In genomic region chr13:46255616-46256015, GRCm38 (mm10) we compare ENCODE assay signal across 21 mouse cellular contexts. TPM values are rescaled to one million over a fixed set of nuclear protein-coding genes. Genes with fewer than 3 reads are reported as not detected.
DNase-seq lines count a peak whose midpoint lies in the region; ATAC-seq and TF ChIP-seq lines count a peak whose summit lies in the region.
"Had no signal": no experiment of that assay in that cellular context is flagged by ENCODE, and none has a peak within 500 bp of the region (broad histone marks: within the 10 kb centered on the region; RNA-seq: fewer than 3 reads in every experiment).

No protein-coding gene starts in this region.

- no peaks in the 10 kb centered on the region for H3K27me3 ChIP-seq in heart, embryonic 11.5 days (ENCODE audit: control insufficient read depth, insufficient read depth, low read length)
- no peaks in the 10 kb centered on the region for H3K27me3 ChIP-seq in liver, embryonic 14.5 days (ENCODE audit: control insufficient read depth, insufficient read depth, low read length)
- H3K27me3 ChIP-seq in stomach, postnatal 0 days (ENCODE audit: control insufficient read depth, insufficient read depth, low read length), result no peaks in the 10 kb centered on the region
- H3K27me3 ChIP-seq in midbrain, embryonic 10.5 days (ENCODE audit: low read depth, poor library complexity, severe bottlenecking), result no peaks in the 10 kb centered on the region
- H3K27me3 ChIP-seq: limb, embryonic 15.5 days; midbrain, embryonic 13.5 days; neural tube, embryonic 13.5 days had no signal

- 36% methylated on average over 6 of the region's 6 CpGs for WGBS in heart, embryonic 11.5 days (ENCODE audit: insufficient replicate concordance)
- 24% methylated on average over 6 of the region's 6 CpGs for WGBS in liver, embryonic 14.5 days (ENCODE audit: insufficient replicate concordance)
- 54% methylated on average over 6 of the region's 6 CpGs for WGBS in stomach, postnatal 0 days
- 83% methylated on average over 6 of the region's 6 CpGs for WGBS in midbrain, embryonic 10.5 days

- no peak for TF ChIP-seq CTCF in liver, embryonic 14.5 days (IDR thresholded peaks at IDR 0.05; ENCODE audit: low read depth)
- TF ChIP-seq CTCF in stomach, postnatal 0 days (IDR thresholded peaks at IDR 0.05; ENCODE audit: low read depth), result no peak

- no peak overlapping the region for H3K4me2 ChIP-seq in heart, embryonic 11.5 days
- no peak overlapping the region for H3K4me2 ChIP-seq in liver, embryonic 14.5 days (ENCODE audit: low read depth)
- H3K4me2 ChIP-seq in stomach, postnatal 0 days (replicated peaks; ENCODE audit: low read depth), result no peak overlapping the region
- H3K4me2 ChIP-seq: limb, embryonic 15.5 days; midbrain, embryonic 13.5 days; neural tube, embryonic 13.5 days had no signal

- 0 out of 2 replicates have a peak, but pooled peaks cover 5% of the 10 kb centered on the region for H3K4me1 ChIP-seq in heart, embryonic 11.5 days (ENCODE audit: control insufficient read depth, insufficient read depth, low read length)
- peaks cover 0 to 9% of the 10 kb centered on the region in 2 experiments; a peak in 3 of 4 replicates for H3K4me1 ChIP-seq in liver, embryonic 14.5 days (replicated peaks; ENCODE audit: control insufficient read depth in 2 of 2, insufficient read depth in 2 of 2, low read length in 1 of 2)
- H3K4me1 ChIP-seq in stomach, postnatal 0 days (replicated peaks; ENCODE audit: control insufficient read depth, insufficient read depth), result no peaks in the 10 kb centered on the region
- H3K4me1 ChIP-seq in midbrain, embryonic 10.5 days, result no peaks in the 10 kb centered on the region
- H3K4me1 ChIP-seq: forebrain, embryonic 10.5 days; midbrain, embryonic 13.5 days; neural tube, embryonic 13.5 days had no signal

- DNase-seq in heart, postnatal 4 days, result no peak
- DNase-seq in thymus, postnatal 0 days (ENCODE audit: low spot score), result peak; percentile 14
- DNase-seq in thymus, adult 18-20 months, result no peak
- no peak for DNase-seq in liver, embryonic 14.5 days (ENCODE audit: low read depth in 3 of 3, low spot score in 3 of 3)
- DNase-seq in stomach, postnatal 0 days (ENCODE audit: low spot score), result peak; percentile 57
- DNase-seq in midbrain, embryonic 10.5 days (ENCODE audit: low spot score), result no peak
- DNase-seq: cerebellum, adult 18-20 months; cerebellum, postnatal 36 days; heart, adult 18-20 months; kidney, postnatal 36 days; lung, postnatal 4 days; right cerebral cortex, adult 18-20 months; thymus, adult 2 months had no signal

- TF ChIP-seq EP300 in liver, embryonic 14.5 days (IDR thresholded peaks at IDR 0.05; ENCODE audit: low read depth), result no peak
- no peak for TF ChIP-seq EP300 in stomach, postnatal 0 days (optimal IDR thresholded peaks at IDR 0.05)

- no peaks in the 10 kb centered on the region for H3K9me3 ChIP-seq in heart, embryonic 11.5 days (replicated peaks; ENCODE audit: control insufficient read depth, low read length)
- no peaks in the 10 kb centered on the region for H3K9me3 ChIP-seq in liver, embryonic 14.5 days (ENCODE audit: control insufficient read depth, low read length)
- H3K9me3 ChIP-seq in stomach, postnatal 0 days (ENCODE audit: control insufficient read depth, low read length), result no peaks in the 10 kb centered on the region
- H3K9me3 ChIP-seq in midbrain, embryonic 10.5 days (replicated peaks), result no peaks in the 10 kb centered on the region
- H3K9me3 ChIP-seq: forebrain, embryonic 10.5 days; limb, embryonic 15.5 days; midbrain, embryonic 13.5 days; neural tube, embryonic 13.5 days had no signal

- no peak overlapping the region for H3K9ac ChIP-seq in heart, embryonic 11.5 days (ENCODE audit: low read depth, low read length)
- H3K9ac ChIP-seq in liver, embryonic 14.5 days (replicated peaks), result no peak overlapping the region
- H3K9ac ChIP-seq in stomach, postnatal 0 days (ENCODE audit: low read length), result no peak overlapping the region
- H3K9ac ChIP-seq: limb, embryonic 15.5 days; midbrain, embryonic 13.5 days; neural tube, embryonic 13.5 days had no signal

- no peaks in the 10 kb centered on the region for H3K36me3 ChIP-seq in heart, embryonic 11.5 days (ENCODE audit: control insufficient read depth, insufficient read depth, low read length)
- H3K36me3 ChIP-seq in liver, embryonic 14.5 days (replicated peaks; ENCODE audit: control insufficient read depth, insufficient read depth, low read depth), result no peaks in the 10 kb centered on the region
- H3K36me3 ChIP-seq in stomach, postnatal 0 days (ENCODE audit: control insufficient read depth, insufficient read depth, low read length), result no peaks in the 10 kb centered on the region
- H3K36me3 ChIP-seq in midbrain, embryonic 10.5 days, result no peaks in the 10 kb centered on the region
- H3K36me3 ChIP-seq: forebrain, embryonic 10.5 days; limb, embryonic 15.5 days; midbrain, embryonic 13.5 days; neural tube, embryonic 13.5 days had no signal

- ATAC-seq in heart, embryonic 11.5 days (replicated peaks; ENCODE audit: insufficient number of reproducible peaks, low FRiP score, low TSS enrichment), result 0 out of 2 replicates have a peak, but pooled peaks have one; percentile 26
- ATAC-seq in liver, embryonic 14.5 days (ENCODE audit: insufficient read depth), result peak; percentile 53; the same call in 1 of the 2 replicates
- ATAC-seq in stomach, postnatal 0 days (ENCODE audit: low FRiP score, low TSS enrichment), result peak; percentile 82; the same call in 1 of the 2 replicates
- ATAC-seq: midbrain, embryonic 13.5 days had no signal

- no peak overlapping the region for H3K4me3 ChIP-seq in heart, embryonic 11.5 days (ENCODE audit: low read depth, low read length)
- no peak overlapping the region for H3K4me3 ChIP-seq in liver, embryonic 14.5 days (ENCODE audit: insufficient read depth in 1 of 2, low read depth in 2 of 2, low read length in 2 of 2)
- H3K4me3 ChIP-seq in stomach, postnatal 0 days (ENCODE audit: low read depth, low read length), result no peak overlapping the region
- no peak overlapping the region for H3K4me3 ChIP-seq in midbrain, embryonic 10.5 days
- H3K4me3 ChIP-seq: forebrain, embryonic 10.5 days; limb, embryonic 15.5 days; midbrain, embryonic 13.5 days; neural tube, embryonic 13.5 days had no signal

- no peak overlapping the region for H3K27ac ChIP-seq in heart, embryonic 11.5 days (ENCODE audit: low read depth, low read length)
- H3K27ac ChIP-seq in liver, embryonic 14.5 days, result no peak overlapping the region
- no peak overlapping the region for H3K27ac ChIP-seq in stomach, postnatal 0 days (replicated peaks)
- no peak overlapping the region for H3K27ac ChIP-seq in midbrain, embryonic 10.5 days (replicated peaks)
- H3K27ac ChIP-seq: forebrain, embryonic 10.5 days; limb, embryonic 15.5 days; midbrain, embryonic 13.5 days; neural tube, embryonic 13.5 days had no signal

RNA-seq across cellular contexts. Expression of gene Stmnd1, which starts 17.9 kb away (rescaled TPM):
- 0.72 TPM in 1 of 2 replicates, not detected in the other for polyA plus RNA-seq in heart, embryonic 11.5 days (2014; fragmentation: Nextera tagmentation; extraction: Ambion mirVana)
- total RNA-seq in heart, postnatal 4 days (2021), result under 1 TPM; 0.18 to 0.45 TPM
- 0.33 TPM in 2 replicates for polyA plus RNA-seq in thymus, postnatal 0 days (2015; fragmentation: Nextera tagmentation; extraction: Ambion mirVana)
- polyA plus RNA-seq in liver, embryonic 14.5 days (2012; rRNA removed), result not detected in 2 replicates
- polyA plus RNA-seq in liver, embryonic 14.5 days (2014; fragmentation: Nextera tagmentation; extraction: Ambion mirVana), result not detected in 2 replicates
- 0.45 and 0.51 TPM in 2 replicates for polyA plus RNA-seq in stomach, postnatal 0 days (2015; fragmentation: Nextera tagmentation; extraction: Ambion mirVana)
- not detected in 2 replicates for polyA plus RNA-seq in midbrain, embryonic 10.5 days (2016; fragmentation: Nextera tagmentation; extraction: Ambion mirVana)
- total RNA-seq: left cerebral cortex, adult 18-20 months; left cerebral cortex, postnatal 36 days had no signal
- polyA plus RNA-seq: forebrain, embryonic 10.5 days; hindbrain, embryonic 11.5 days; midbrain, embryonic 13.5 days; thymus, adult 2 months had no signal

Comparison
In these comparisons a context has a peak if more than half of its experiments do, and no peak if none do; other contexts are left out.
1. DNase-seq: peak in thymus, postnatal 0 days (single experiment) and stomach, postnatal 0 days (single experiment); none in heart, postnatal 4 days (single experiment), thymus, adult 18-20 months (0 of 2), liver, embryonic 14.5 days (0 of 3) and midbrain, embryonic 10.5 days (single experiment).
2. ATAC-seq: peak in every context shown above with its lines; median percentile 82 in stomach, postnatal 0 days; 53 in liver, embryonic 14.5 days; 26 in heart, embryonic 11.5 days.